Mouse (Mus musculus): ENCODE results near the gene Acot12.

GRCm38 (mm10) chr13:91759791-91760190 lies 18.5 kb downstream of the Acot12 start:
- TF ChIP-seq POLR2A (IDR thresholded peaks at IDR 0.05; ENCODE audit: low read depth, low read length) (no peak), CTCF (IDR thresholded peaks at IDR 0.05; ENCODE audit: extremely low read depth, insufficient read length, insufficient replicate concordance, low read depth, low read length) (no peak)

Measured in small intestine, adult 2 months (tissue).